Mouse (Mus musculus) bone marrow, adult 2 months (tissue): Measurements from ENCODE around the gene Olfr655.

Experiments used
- CTCF ChIP-seq: fragments of 200-500 bp; IDR thresholded peaks from 2 replicates; pipeline ENCODE4 v1.5.1; 2011; ENCODE audit warnings: low read length, control low read depth; ENCODE audit not compliant: control insufficient read depth, insufficient read depth
- POLR2A ChIP-seq: fragments of 200-500 bp; IDR thresholded peaks from 2 replicates; pipeline ENCODE4 v1.6.1; 2011; ENCODE audit warnings: low read depth, mild to moderate bottlenecking, control low read depth, low read length, borderline replicate concordance; ENCODE audit not compliant: control insufficient read depth

GRCm38 (mm10) chr7:104601679-104602078, at the start of gene Olfr655:
- no peak for TF ChIP-seq POLR2A
- TF ChIP-seq CTCF = no peak
